Mouse (Mus musculus) spleen, adult 2 months (tissue): Measurements from ENCODE around the gene Cep131.

Experiments
- CTCF ChIP-seq: fragments of 200-500 bp; IDR thresholded peaks from 2 replicates; pipeline ENCODE4 v1.5.1; 2011; ENCODE audit warnings: mild to moderate bottlenecking, inconsistent platforms; ENCODE audit not compliant: insufficient read depth, insufficient read length, insufficient replicate concordance; ENCODE audit errors: extremely low read depth
- POLR2A ChIP-seq: fragments of 200-500 bp; IDR thresholded peaks from 2 replicates; pipeline ENCODE4 v1.6.1; 2011; ENCODE audit warnings: low read depth, low read length, inconsistent platforms

DNA sequence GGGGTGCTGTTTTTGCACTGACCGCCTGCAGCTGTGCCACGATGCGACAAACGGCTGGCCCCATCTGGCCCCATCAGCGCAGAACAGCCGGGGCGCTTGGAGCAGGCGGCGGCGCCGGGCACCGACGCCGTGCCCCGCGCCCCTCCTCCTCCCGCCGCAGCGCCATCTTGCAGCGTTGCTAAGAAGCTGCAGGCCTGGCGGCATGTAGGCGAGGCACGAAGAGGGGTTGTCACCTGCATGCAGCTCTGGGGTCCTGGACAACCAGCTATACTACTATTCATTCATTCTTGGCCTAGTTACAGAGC, 38.4 kb downstream of the Cep131 start:
- TF ChIP-seq CTCF (no peak), POLR2A (no peak)
